Mouse (Mus musculus): Measurements from ENCODE around the gene Rhox4e.
"Not testable (repeated sequence)": the region's sequence is repeated elsewhere in the genome, so short reads cannot be mapped to it uniquely, and the experiment has no call there.

- TF ChIP-seq CTCF, POLR2A (IDR thresholded peaks at IDR 0.05; ENCODE audit: insufficient read depth, low read depth, low read length): not testable (repeated sequence)
Observed at GRCm38 (mm10) chrX:37580692-37581091, 23.5 kb downstream of the Rhox4e start, which contains the start of gene Rhox3f.

Measured in olfactory bulb, adult 2 months (tissue).